Mouse (Mus musculus) heart, postnatal 0 days (tissue): ENCODE measurements around the gene Gm9887. TPM values are rescaled to one million over a fixed set of nuclear protein-coding genes. Genes with fewer than 3 reads are reported as not detected.
"Not testable (repeated sequence)": the region's sequence is repeated elsewhere in the genome, so short reads cannot be mapped to it uniquely, and the experiment has no call there.

Experiments
- ATAC-seq: fragments of 200-750 bp; cut with Nextera tagmentation; 2 replicates; pipeline ENCODE4 v1.8.0; 2017; ENCODE audit warnings: low read depth, moderate number of reproducible peaks, moderate library complexity; ENCODE audit not compliant: insufficient read depth
- DNase-seq: peaks from one replicate; pipeline ENCODE4 v3.0.0-alpha.2; 2016; ENCODE audit warnings: low spot score
- H3K27ac ChIP-seq: fragments of 300-500 bp; sonication (generic); 2 replicates; pipeline ENCODE4 v1.5.1; 2014; ENCODE audit warnings: low read depth, mild to moderate bottlenecking
- H3K27me3 ChIP-seq: fragments of 300-500 bp; sonication (generic); 2 replicates; pipeline ENCODE4 v1.6.1; 2014; ENCODE audit warnings: low read length, mixed read lengths; ENCODE audit not compliant: control insufficient read depth, insufficient read depth
- H3K36me3 ChIP-seq: fragments of 300-500 bp; sonication (generic); replicated peaks from 2 replicates; pipeline ENCODE4 v1.6.1; 2014; ENCODE audit warnings: low read length, mixed read lengths; ENCODE audit not compliant: control insufficient read depth, insufficient read depth
- H3K4me1 ChIP-seq: fragments of 300-500 bp; sonication (generic); 2 replicates; pipeline ENCODE4 v1.6.1; 2014; ENCODE audit warnings: antibody characterized with exemption; ENCODE audit not compliant: control insufficient read depth, insufficient read depth
- H3K4me2 ChIP-seq: fragments of 300-500 bp; sonication (generic); 2 replicates; pipeline ENCODE4 v1.6.1; 2014; ENCODE audit warnings: low read depth, mild to moderate bottlenecking, low read length, moderate library complexity
- H3K4me3 ChIP-seq: fragments of 300-500 bp; sonication (generic); 2 replicates; pipeline ENCODE4 v1.5.1; 2014; ENCODE audit warnings: low read depth, low read length
- H3K9ac ChIP-seq: fragments of 300-500 bp; sonication (generic); replicated peaks from 2 replicates; pipeline ENCODE4 v1.6.1; 2014; ENCODE audit warnings: low read depth, low read length, mixed read lengths
- H3K9me3 ChIP-seq: fragments of 300-500 bp; sonication (generic); replicated peaks from 2 replicates; pipeline ENCODE4 v1.6.1; 2016; ENCODE audit warnings: low read length; ENCODE audit not compliant: control insufficient read depth
- CTCF ChIP-seq: IDR thresholded peaks from 2 replicates; pipeline ENCODE4 v1.5.1; 2016; ENCODE audit warnings: antibody characterized with exemption, control low read depth, low read depth
- EP300 ChIP-seq: IDR thresholded peaks from 2 replicates; pipeline ENCODE4 v1.6.1; 2016; ENCODE audit warnings: antibody characterized with exemption, low read depth
- WGBS: fragments of 180-500 bp; shearing (Covaris S2); extraction: QIAGEN DNeasy Blood & Tissue Kit; methylation state at CpG from one replicate; pipeline ENCODE4 v1.1.7; 2014; 5-methylcytosine and 5-hydroxymethylcytosine counted together
- polyA plus RNA-seq: library from polyadenylated mRNA; unstranded; fragments of >200 nt; fragmentation: Nextera tagmentation; extraction: Ambion mirVana; gene quantifications from 2 replicates; pipeline ENCODE4 v1.2.1, GENCODE M21; 2015
- total RNA-seq: library from RNA; depleted of rRNA; stranded (reverse); fragments of >200 nt; gene quantifications from 2 replicates; pipeline ENCODE4 v1.2.3, GENCODE M21; 2014; ENCODE audit warnings: low replicate concordance

Gm9887 gene
- total and polyA plus RNA-seq, 2 experiments from 2014 or later, result 1.9 TPM; not detected in 1

DNA sequence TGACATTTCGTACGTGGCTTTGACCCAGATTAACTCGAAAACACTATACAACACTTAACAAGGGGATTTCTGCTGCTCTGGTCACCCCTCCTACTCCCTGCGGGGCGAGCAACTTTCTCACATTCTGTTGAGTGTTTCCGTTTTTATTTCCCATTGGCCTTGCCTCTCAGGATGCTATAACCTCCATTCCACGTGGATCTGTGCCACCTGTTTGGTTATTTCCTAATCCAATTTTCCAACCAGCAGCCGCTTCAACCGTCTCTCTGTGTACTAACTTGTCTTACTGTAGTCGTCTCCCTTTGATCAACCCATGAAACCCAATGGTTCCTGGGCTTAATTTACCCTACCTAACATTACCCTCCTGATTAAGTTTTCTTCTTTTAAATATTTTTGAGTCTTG, 20.8 kb upstream of the Gm9887 start:
- Histone ChIP-seq H3K4me1 (no peaks in the 10 kb centered on the region), H3K36me3 (no peaks in the 10 kb centered on the region), H3K27me3 (no peaks in the 10 kb centered on the region), H3K4me2 (no peak overlapping the region), H3K27ac (no peak overlapping the region), H3K4me3 (no peak overlapping the region), H3K9ac (no peak overlapping the region), H3K9me3 (no peaks in the 10 kb centered on the region)
- no peak for DNase-seq
- ATAC-seq, result no peak
- TF ChIP-seq EP300, result no peak
- no peak for TF ChIP-seq CTCF
- 70% methylated on average over 10 of the region's 10 CpGs for WGBS

DNA sequence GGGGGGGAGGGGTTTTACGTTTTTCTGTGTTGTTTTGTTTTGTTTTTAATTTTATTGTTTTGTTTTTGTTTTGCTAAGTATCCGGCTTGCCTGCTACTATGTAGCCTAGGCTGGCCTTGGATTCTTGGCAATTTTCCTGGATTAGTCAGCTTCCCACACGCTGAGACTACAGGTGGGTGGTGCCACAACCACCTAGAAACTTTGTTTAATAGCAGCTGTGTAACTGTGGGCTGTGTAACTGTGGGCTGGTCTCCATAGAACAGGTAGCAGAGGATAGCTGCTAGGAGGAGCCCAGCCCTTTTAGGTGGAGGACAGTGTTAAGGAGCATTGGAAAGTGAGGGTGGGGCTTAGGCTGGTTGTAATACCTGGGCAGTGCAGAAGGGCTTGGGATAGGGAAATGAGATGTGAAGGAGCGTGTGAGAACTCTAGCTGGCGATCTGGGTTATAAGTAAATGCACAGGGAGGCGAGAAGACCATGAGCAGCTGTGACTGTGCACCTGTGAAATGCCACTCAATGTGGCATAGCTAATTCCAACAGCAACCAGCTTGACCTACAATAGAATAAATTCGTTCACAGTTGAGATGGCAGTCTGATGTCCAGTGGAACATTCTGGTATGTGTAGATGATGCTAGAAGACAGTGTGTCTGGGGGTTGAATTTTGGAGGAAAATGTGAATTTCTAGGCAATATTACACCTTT, 17.9 kb upstream of the Gm9887 start:
- no peaks in the 10 kb centered on the region for H3K36me3 ChIP-seq
- ATAC-seq, result no peak
- WGBS, result 71% methylated on average over 7 of the region's 7 CpGs

DNA sequence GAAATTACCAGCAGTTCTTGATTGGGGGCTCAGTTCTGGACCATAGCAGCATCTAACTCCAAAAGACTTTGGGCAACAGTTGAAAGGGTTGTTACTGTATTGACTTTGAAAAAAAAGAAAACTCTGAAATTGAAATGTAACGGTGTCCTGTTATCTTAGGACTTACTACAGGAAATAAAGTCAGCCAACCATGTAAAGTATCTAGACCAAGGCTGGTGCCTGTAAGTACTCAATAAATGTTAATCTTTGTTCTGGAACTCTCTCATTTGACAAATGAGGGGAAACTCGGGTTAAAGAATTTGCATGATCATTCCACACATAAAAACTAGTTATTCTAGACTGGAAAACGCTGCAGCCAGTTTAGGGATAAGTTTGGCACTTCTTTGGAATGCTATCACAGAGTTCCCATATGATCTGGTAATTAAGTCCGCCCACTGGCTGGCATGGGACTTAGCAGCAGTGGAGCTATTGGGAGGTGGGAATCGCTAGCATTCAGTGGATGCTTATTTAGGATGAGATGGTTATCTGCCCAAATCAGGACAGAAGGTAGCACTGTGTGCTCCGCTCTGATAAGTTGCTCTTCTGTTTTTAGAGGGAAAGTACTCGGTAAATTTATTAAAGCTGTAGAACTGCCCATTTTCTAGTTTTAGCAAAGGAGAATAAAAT, 17.1 kb upstream of the Gm9887 start:
- H3K9me3 ChIP-seq, result no peaks in the 10 kb centered on the region
- H3K4me2 ChIP-seq, result no peak overlapping the region
- H3K4me1 ChIP-seq, result no peaks in the 10 kb centered on the region
- no peaks in the 10 kb centered on the region for H3K36me3 ChIP-seq
- ATAC-seq (no peak), DNase-seq (no peak)
- WGBS, result 54% methylated on average over 7 of the region's 7 CpGs
- H3K4me3 ChIP-seq, result no peak overlapping the region
- no peak overlapping the region for H3K27ac ChIP-seq
- no peak overlapping the region for H3K9ac ChIP-seq
- TF ChIP-seq EP300, result no peak
- TF ChIP-seq CTCF, result no peak
- H3K27me3 ChIP-seq, result no peaks in the 10 kb centered on the region

More for the DNA sequence above, 17.9 kb upstream of the Gm9887 start:
- no peaks in the 10 kb centered on the region for H3K27me3 ChIP-seq
- no peak overlapping the region for H3K27ac ChIP-seq
- no peak overlapping the region for H3K9ac ChIP-seq
- H3K4me3 ChIP-seq, result no peak overlapping the region
- no peak for TF ChIP-seq EP300
- TF ChIP-seq CTCF, result no peak
- no peak for DNase-seq
- H3K4me2 ChIP-seq, result no peak overlapping the region
- no peaks in the 10 kb centered on the region for H3K9me3 ChIP-seq
- no peaks in the 10 kb centered on the region for H3K4me1 ChIP-seq

DNA sequence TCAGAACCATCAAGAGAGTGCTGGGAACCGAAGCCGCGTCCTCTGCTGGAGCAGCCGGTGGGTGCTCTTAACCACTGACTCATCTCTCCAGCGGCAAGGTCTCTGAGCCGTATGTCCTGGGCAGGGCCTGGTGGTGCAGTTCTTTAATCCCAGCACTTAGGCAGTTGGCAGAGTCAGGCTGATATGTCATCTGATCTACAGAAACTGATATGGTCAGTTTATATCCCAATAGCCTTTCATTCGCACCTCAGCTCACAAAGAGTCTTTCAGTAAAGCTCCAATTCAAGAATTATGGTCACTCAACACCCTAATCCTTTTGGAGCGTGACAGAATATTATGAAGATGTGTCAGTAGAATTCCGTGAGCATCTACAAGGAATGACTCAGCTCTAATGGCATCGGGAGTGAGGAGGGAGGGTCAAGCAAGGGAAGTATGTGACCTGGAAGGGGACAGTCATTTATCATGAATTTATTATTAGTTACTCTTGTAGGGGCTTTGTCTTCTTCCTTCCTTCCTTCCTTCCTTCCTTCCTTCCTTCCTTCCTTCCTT, 16.1 kb upstream of the Gm9887 start:
- H3K4me1 ChIP-seq, result no peaks in the 10 kb centered on the region
- no peak overlapping the region for H3K9ac ChIP-seq
- H3K4me2 ChIP-seq, result no peak overlapping the region
- no peak for ATAC-seq
- no peaks in the 10 kb centered on the region for H3K36me3 ChIP-seq
- H3K9me3 ChIP-seq, result no peaks in the 10 kb centered on the region
- no peak overlapping the region for H3K27ac ChIP-seq
- no peak for TF ChIP-seq CTCF
- no peak for TF ChIP-seq EP300
- no peak overlapping the region for H3K4me3 ChIP-seq
- WGBS, result 88% methylated on average over 10 of the region's 10 CpGs
- H3K27me3 ChIP-seq, result no peaks in the 10 kb centered on the region
- DNase-seq, result no peak

DNA sequence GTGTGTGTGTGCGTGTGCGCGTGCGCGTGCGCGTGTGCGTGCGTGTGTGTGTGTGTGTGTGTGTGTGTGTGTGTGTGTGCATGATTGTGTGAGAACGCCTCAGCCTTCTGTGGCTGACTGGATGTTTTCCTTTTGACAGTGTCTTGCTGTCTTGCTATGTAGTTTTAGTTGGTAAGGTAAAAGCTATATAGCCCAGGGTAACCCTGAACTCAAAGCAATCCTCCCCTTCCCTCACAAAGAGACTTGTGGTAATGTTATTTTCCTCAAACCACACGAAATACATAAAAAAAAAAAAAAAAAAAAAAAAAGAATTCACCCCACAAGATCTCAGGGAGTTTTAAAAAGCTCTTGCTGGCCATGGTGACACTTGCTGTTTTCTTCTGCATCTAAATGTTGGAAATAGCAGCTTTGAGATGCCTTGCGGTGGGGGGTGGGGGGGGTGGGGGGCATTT, 14.0 kb upstream of the Gm9887 start:
- 87% methylated on average over 12 of the region's 12 CpGs for WGBS

More for the DNA sequence above, 14.0 kb upstream of the Gm9887 start:
- H3K9ac ChIP-seq, H3K4me3 ChIP-seq, ATAC-seq, H3K9me3 ChIP-seq, H3K36me3 ChIP-seq, H3K4me1 ChIP-seq, H3K27me3 ChIP-seq, H3K4me2 ChIP-seq, DNase-seq, H3K27ac ChIP-seq: not testable (repeated sequence)
